In genomic region chr3:51120522-51120921, GRCm38 (mm10) we compare ENCODE assay signal across 21 mouse cellular contexts.
DNase-seq lines count a peak whose midpoint lies in the region; ATAC-seq and TF ChIP-seq lines count a peak whose summit lies in the region.
"Had no signal": no experiment of that assay in that cellular context is flagged by ENCODE, and none has a peak within 500 bp of the region (broad histone marks: within the 10 kb centered on the region; RNA-seq: fewer than 3 reads in every experiment).

No protein-coding gene starts in this region.

- no peaks in the 10 kb centered on the region for H3K27me3 ChIP-seq in hindbrain, postnatal 0 days (ENCODE audit: insufficient read depth, low read length)
- H3K27me3 ChIP-seq in hindbrain, embryonic 14.5 days (ENCODE audit: control insufficient read depth, insufficient read depth, low read length): no peaks in the 10 kb centered on the region
- H3K27me3 ChIP-seq in forebrain, postnatal 0 days (ENCODE audit: insufficient read depth, low read length): no peaks in the 10 kb centered on the region
- H3K27me3 ChIP-seq: heart, embryonic 15.5 days; neural tube, embryonic 13.5 days; stomach, embryonic 15.5 days had no signal

- peak; percentile 50; the same call in 1 of the 2 replicates for ATAC-seq in cerebellum, adult (ENCODE audit: insufficient number of reproducible peaks, low FRiP score, low TSS enrichment)
- no peak; the same call in 1 of the 2 replicates for ATAC-seq in hindbrain, postnatal 0 days
- ATAC-seq in hindbrain, embryonic 14.5 days (ENCODE audit: low FRiP score): no peak
- peak; percentile 40; the same call in 1 of the 2 replicates for ATAC-seq in forebrain, postnatal 0 days
- ATAC-seq: liver, postnatal 0 days had no signal

- no peaks in the 10 kb centered on the region for H3K9me3 ChIP-seq in hindbrain, postnatal 0 days (ENCODE audit: low read length)
- no peaks in the 10 kb centered on the region for H3K9me3 ChIP-seq in hindbrain, embryonic 14.5 days (ENCODE audit: control insufficient read depth, low read length)
- H3K9me3 ChIP-seq in forebrain, postnatal 0 days (ENCODE audit: low read length): no peaks in the 10 kb centered on the region
- H3K9me3 ChIP-seq: heart, embryonic 15.5 days; limb, embryonic 10.5 days; neural tube, embryonic 13.5 days; stomach, embryonic 15.5 days had no signal

- no peaks in the 10 kb centered on the region for H3K36me3 ChIP-seq in hindbrain, postnatal 0 days (ENCODE audit: insufficient read depth, low read length)
- no peaks in the 10 kb centered on the region for H3K36me3 ChIP-seq in hindbrain, embryonic 14.5 days (replicated peaks; ENCODE audit: control insufficient read depth, insufficient read depth)
- H3K36me3 ChIP-seq in forebrain, postnatal 0 days (ENCODE audit: insufficient read depth): no peaks in the 10 kb centered on the region
- H3K36me3 ChIP-seq: heart, embryonic 15.5 days; limb, embryonic 10.5 days; neural tube, embryonic 13.5 days; stomach, embryonic 15.5 days had no signal

- H3K4me3 ChIP-seq in hindbrain, postnatal 0 days (ENCODE audit: low read length): no peak overlapping the region
- no peak overlapping the region for H3K4me3 ChIP-seq in hindbrain, embryonic 14.5 days (replicated peaks; ENCODE audit: low read length)
- no peak overlapping the region for H3K4me3 ChIP-seq in forebrain, postnatal 0 days (ENCODE audit: low read depth, low read length)
- H3K4me3 ChIP-seq: heart, embryonic 15.5 days; limb, embryonic 10.5 days; neural tube, embryonic 13.5 days; stomach, embryonic 15.5 days had no signal

- no peak overlapping the region for H3K4me2 ChIP-seq in hindbrain, postnatal 0 days (ENCODE audit: low read depth, low read length)
- H3K4me2 ChIP-seq in hindbrain, embryonic 14.5 days (replicated peaks): no peak overlapping the region
- no peak overlapping the region for H3K4me2 ChIP-seq in forebrain, postnatal 0 days (ENCODE audit: low read depth)
- H3K4me2 ChIP-seq: heart, embryonic 15.5 days; neural tube, embryonic 13.5 days; stomach, embryonic 15.5 days had no signal

- H3K27ac ChIP-seq in hindbrain, postnatal 0 days: no peak overlapping the region
- no peak overlapping the region for H3K27ac ChIP-seq in hindbrain, embryonic 14.5 days
- H3K27ac ChIP-seq in forebrain, postnatal 0 days (ENCODE audit: low read depth, low read length): no peak overlapping the region
- H3K27ac ChIP-seq: heart, embryonic 15.5 days; limb, embryonic 10.5 days; stomach, embryonic 15.5 days had no signal

- DNase-seq in cerebellum, adult 11 months: no peak
- peak; percentile 26 for DNase-seq in hindbrain, postnatal 0 days (ENCODE audit: low spot score)
- no peak for DNase-seq in hindbrain, embryonic 14.5 days (ENCODE audit: low spot score)
- peak; percentile 30 for DNase-seq in cerebellum, adult 9-11 months
- DNase-seq in forebrain, postnatal 0 days: no peak
- no peak for DNase-seq in adrenal gland, postnatal 25 days
- DNase-seq in kidney, adult 11 months: no peak
- DNase-seq: adrenal gland, adult 2 months; gastrocnemius, postnatal 10 days; kidney, adult 8-10 months; kidney, postnatal 14 days; liver, postnatal 0 days; lung, postnatal 10 days; midbrain, embryonic 14.5 days; right cerebral cortex, postnatal 14 days; thymus, adult 18-20 months had no signal

- peaks cover 4% of the 10 kb centered on the region; the same call in 1 of the 2 replicates for H3K4me1 ChIP-seq in hindbrain, postnatal 0 days (ENCODE audit: insufficient read depth, low read length)
- H3K4me1 ChIP-seq in hindbrain, embryonic 14.5 days (replicated peaks; ENCODE audit: control insufficient read depth, insufficient read depth, low read length): peaks cover 6% of the 10 kb centered on the region; the same call in 1 of the 2 replicates
- no peaks in the 10 kb centered on the region for H3K4me1 ChIP-seq in forebrain, postnatal 0 days (ENCODE audit: insufficient read depth)
- H3K4me1 ChIP-seq: heart, embryonic 15.5 days; stomach, embryonic 15.5 days had no signal

- TF ChIP-seq CTCF in hindbrain, postnatal 0 days (IDR thresholded peaks at IDR 0.05; ENCODE audit: low read depth): no peak
- no peak for TF ChIP-seq CTCF in forebrain, postnatal 0 days (IDR thresholded peaks at IDR 0.05; ENCODE audit: low read depth)

- WGBS in hindbrain, postnatal 0 days: 75% methylated on average over 12 of the region's 12 CpGs
- WGBS in hindbrain, embryonic 14.5 days: 76% methylated on average over 12 of the region's 12 CpGs
- 60% methylated on average over 12 of the region's 12 CpGs for WGBS in forebrain, postnatal 0 days

- no peak overlapping the region for H3K9ac ChIP-seq in hindbrain, postnatal 0 days (replicated peaks; ENCODE audit: low read length)
- no peak overlapping the region for H3K9ac ChIP-seq in hindbrain, embryonic 14.5 days
- H3K9ac ChIP-seq in forebrain, postnatal 0 days: no peak overlapping the region
- H3K9ac ChIP-seq: heart, embryonic 15.5 days; liver, postnatal 0 days; neural tube, embryonic 13.5 days; stomach, embryonic 15.5 days had no signal

Comparison
In these comparisons a context has a peak if more than half of its experiments do, and no peak if none do; other contexts are left out.
1. DNase-seq: peak in hindbrain, postnatal 0 days (single experiment) and cerebellum, adult 9-11 months (single experiment); none in cerebellum, adult 11 months (single experiment), hindbrain, embryonic 14.5 days (single experiment), forebrain, postnatal 0 days (single experiment), adrenal gland, postnatal 25 days (single experiment) and kidney, adult 11 months (single experiment).
2. ATAC-seq: peak in cerebellum, adult (single experiment) and forebrain, postnatal 0 days (single experiment); none in hindbrain, postnatal 0 days (single experiment) and hindbrain, embryonic 14.5 days (single experiment).